Mouse (Mus musculus): ENCODE measurements around the gene Slc35f6.

The Slc35f6 gene

DNA sequence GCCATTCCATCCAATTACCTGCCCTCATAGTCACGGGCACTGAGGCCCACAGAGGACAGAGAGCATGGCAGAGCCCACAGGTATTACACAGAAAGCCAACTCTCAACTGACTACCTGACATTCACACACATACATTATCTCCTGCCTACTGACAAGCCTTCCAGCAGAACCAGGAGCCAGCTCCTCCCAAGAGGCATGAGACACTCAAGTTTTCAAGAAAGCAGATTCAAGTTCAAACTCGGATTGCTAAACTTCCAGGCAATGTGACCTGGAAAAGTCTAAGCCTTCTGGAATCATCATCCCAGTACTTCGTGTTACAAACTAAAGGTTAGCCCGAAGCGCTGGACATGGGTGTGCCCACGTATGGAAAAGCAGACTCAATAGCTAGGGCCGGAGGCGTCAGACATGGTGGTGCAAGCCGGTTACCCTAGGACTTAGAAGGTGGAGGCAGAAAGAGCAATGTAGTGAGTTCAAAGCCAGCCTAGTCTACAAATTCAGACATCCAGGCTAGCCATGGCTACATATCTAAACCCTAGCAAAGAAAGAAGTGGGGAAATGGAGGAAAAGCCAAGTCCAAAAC, 26.4 kb upstream of the Slc35f6 start:
- DNase-seq (ENCODE audit: low read depth, low spot score): no peak

GRCm38 (mm10) chr5:30621844-30622176, 25.9 kb upstream of the Slc35f6 start:
- no peak for DNase-seq (ENCODE audit: low read depth, low spot score)

DNA sequence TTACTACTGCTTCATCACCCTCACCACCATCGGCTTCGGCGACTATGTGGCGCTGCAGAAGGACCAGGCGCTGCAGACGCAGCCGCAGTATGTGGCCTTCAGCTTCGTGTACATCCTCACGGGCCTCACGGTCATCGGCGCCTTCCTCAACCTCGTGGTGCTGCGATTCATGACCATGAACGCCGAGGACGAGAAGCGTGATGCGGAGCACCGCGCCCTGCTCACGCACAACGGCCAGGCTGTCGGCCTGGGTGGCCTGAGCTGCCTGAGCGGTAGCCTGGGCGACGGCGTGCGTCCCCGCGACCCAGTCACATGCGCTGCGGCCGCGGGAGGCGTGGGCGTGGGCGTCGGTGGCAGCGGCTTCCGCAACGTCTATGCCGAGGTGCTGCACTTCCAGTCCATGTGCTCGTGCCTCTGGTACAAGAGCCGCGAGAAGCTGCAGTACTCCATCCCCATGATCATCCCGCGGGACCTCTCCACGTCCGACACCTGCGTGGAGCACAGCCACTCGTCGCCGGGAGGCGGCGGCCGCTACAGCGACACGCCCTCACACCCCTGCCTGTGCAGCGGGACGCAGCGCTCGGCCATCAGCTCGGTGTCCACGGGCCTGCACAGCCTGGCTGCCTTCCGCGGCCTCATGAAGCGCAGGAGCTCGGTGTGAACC, 25.4 kb upstream of the Slc35f6 start:
- no peak for DNase-seq (ENCODE audit: low read depth, low spot score)

GRCm38 (mm10) chr5:30622841-30623185, 24.9 kb upstream of the Slc35f6 start:
- DNase-seq (ENCODE audit: low read depth, low spot score): no peak

- DNase-seq (ENCODE audit: low read depth, low spot score): no peak
Measured at GRCm38 (mm10) chr5:30623380-30623779, 24.4 kb upstream of the Slc35f6 start.

GRCm38 (mm10) chr5:30624311-30624710, 23.4 kb upstream of the Slc35f6 start:
- no peak for DNase-seq (ENCODE audit: low read depth, low spot score)

- DNase-seq (ENCODE audit: low read depth, low spot score): no peak
Measured at GRCm38 (mm10) chr5:30624908-30625307, 22.8 kb upstream of the Slc35f6 start.

- DNase-seq (ENCODE audit: low read depth, low spot score): no peak
Measured at GRCm38 (mm10) chr5:30625379-30625778, 22.4 kb upstream of the Slc35f6 start.

- no peak for DNase-seq (ENCODE audit: low read depth, low spot score)
Measured at GRCm38 (mm10) chr5:30626331-30627105, 21.2 kb upstream of the Slc35f6 start.

DNA sequence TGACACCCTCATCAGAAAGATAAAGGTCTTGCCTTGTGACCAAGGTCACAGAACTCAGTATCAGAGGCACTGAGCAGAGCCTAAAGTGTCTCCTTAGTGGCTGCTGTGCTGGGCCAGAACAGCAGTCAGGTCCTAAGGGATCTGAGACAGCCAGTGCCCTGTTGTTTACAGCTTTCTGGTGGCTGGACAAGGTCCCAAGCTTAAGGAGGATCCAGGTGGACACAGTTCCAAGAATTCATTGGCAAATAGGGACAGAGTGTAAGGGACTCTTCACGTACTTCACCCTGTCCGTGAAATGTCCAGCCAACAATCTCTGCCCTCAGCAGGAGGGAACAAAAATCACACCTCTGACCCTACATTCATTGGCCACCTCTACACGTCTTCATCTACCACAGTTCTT, 19.2 kb upstream of the Slc35f6 start:
- no peak for DNase-seq (ENCODE audit: low read depth, low spot score)

GRCm38 (mm10) chr5:30630401-30630800, 17.3 kb upstream of the Slc35f6 start:
- no peak for DNase-seq (ENCODE audit: low read depth, low spot score)

- DNase-seq (ENCODE audit: low read depth, low spot score): no peak
Measured at GRCm38 (mm10) chr5:30632134-30632533, 15.6 kb upstream of the Slc35f6 start.

DNA sequence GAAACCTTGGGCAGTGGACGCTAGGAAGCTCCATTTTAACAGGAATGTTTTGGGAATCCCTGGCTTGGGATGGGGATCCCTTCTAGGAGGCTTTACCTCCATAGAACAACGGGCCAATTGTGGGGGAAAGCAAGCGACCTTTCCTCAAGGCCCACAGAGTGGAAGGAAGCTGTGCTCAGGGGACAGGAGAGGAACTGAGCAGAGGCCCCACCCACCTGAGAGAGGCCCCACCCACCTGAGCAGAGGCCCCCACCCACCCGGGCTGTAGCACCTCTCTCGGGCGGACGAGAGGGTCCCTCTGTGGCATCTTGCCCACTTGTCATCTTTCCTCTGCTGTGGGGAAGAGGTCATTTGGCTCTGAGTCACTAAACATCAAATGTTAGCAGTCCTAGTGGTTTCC, 10.7 kb upstream of the Slc35f6 start:
- DNase-seq (ENCODE audit: low read depth, low spot score): no peak

- peak; percentile 69 for DNase-seq (ENCODE audit: low read depth, low spot score)
Measured at GRCm38 (mm10) chr5:30638041-30638440, 9.7 kb upstream of the Slc35f6 start.

DNA sequence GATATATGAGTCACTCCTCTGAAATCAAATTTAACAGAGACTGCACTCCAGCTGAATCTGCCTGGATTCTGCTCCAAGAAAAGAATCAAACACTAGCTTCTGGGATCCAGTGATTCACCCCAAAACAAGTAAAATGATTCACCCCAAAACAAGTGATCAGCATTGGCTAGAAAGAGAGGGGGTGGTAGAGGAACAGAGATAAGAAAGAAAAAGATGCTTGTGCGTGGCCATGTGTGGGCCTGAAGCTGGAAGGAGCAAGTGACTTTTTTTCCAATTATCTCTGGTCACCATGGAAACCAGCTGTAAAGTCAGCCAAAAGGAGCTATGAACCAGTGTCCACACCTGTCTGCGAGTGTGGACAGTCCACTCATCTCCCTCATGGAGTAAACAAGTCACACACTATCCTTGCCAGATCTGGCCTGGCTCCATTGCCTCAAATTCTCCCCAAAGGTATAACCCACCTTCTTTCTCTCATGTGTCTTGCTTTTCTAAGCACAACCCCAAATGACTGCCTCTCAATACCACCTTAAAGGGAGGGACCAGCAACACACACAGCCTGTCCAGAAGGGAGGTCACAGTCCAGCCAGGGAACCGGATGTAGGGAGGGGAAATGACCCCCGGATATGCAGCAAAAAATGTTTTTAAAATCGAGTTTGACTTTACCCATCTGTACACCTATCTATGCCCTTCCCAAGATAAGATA, 4.1 kb upstream of the Slc35f6 start:
- no peak for DNase-seq (ENCODE audit: low read depth, low spot score)

GRCm38 (mm10) chr5:30646036-30646435, 1.7 kb upstream of the Slc35f6 start:
- no peak for DNase-seq (ENCODE audit: low read depth, low spot score)

- DNase-seq (ENCODE audit: low read depth, low spot score): no peak
Measured at GRCm38 (mm10) chr5:30647396-30647795, 337 bp upstream of the Slc35f6 start.

- no peak for DNase-seq (ENCODE audit: low read depth, low spot score)
Measured at GRCm38 (mm10) chr5:30649558-30649957, 1.8 kb downstream of the Slc35f6 start.

DNA sequence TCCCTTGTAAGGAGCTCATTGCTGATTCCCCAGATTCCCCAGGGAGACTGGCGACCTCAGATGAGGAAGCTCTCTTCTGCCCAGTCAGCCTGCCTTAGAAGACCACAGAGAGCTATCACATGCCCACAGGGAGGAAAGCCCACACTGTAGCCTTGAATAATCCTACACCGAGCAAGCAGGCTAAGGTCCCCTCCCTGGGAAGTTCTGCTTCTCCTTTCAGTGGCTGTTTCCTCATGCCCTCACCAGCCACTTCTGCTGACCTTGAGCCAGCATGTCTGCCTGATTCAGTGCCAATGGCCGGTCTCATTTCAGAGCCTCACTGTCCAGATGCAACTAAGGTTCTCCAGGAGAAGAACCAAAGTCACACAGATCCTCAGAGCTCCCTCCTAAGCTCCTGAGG, 3.0 kb downstream of the Slc35f6 start:
- no peak for DNase-seq (ENCODE audit: low read depth, low spot score)

DNA sequence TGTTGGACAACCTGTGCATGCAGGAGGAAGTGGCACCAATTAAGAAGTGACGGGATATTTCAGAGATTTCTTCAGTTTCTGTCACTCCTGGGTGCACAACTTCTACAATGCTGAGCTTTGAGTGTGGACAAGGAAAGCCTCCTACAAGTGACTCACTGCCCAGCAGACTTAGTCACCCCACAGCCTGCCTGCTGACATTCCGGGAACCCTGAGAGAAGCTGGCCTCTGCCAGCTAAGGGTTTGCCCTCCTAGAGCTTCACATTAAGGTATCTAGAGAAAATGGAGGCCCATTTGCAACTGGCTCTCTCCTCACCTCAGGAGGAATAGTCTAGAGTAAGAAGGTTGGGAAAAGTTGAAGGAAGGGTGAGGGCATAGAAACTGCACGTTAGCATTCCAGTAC, 3.8 kb downstream of the Slc35f6 start:
- no peak for DNase-seq (ENCODE audit: low read depth, low spot score)

DNA sequence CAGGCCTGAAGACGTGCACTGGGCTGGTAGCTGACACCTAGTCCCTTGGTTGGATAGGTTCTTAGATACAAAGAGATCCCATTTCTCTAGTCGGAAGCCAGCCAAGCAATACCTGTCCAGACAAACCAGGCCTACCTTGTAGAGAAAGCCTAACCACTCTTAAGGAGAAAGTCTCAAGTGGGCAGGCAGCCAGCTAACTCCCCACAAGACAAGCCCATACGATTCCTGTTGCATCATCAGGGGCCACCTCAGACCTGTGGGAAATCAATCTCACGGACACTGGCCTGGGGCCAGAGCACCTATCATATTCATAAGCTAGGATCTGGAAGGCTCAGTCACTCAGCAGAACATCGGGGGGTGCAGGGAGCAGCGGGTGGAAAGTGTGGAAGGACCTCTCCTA, 5.5 kb downstream of the Slc35f6 start:
- no peak for DNase-seq (ENCODE audit: low read depth, low spot score)

DNA sequence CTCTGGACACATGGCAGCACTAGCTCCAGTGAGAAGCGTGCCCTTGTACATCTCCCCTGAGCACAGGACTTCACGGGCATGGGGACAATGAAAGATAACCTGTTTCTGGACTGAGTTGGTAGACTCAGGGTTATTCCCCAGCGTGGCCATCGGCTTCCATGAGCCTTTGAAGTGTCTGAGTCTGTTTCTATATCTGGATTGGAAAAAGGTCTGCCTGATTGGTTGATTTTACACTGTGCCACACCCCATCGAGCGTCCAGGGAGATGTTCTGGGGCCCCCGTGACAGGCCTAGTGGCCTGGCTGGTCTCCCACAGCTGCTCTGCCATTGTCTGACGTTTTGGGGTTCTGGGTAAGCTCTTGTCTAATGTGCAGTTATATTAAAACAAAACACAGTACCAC, 7.3 kb downstream of the Slc35f6 start:
- DNase-seq (ENCODE audit: low read depth, low spot score): no peak
